Mouse (Mus musculus) layer of hippocampus, adult 8-10 months (tissue): ENCODE data around the gene Mthfsl. TPM values are rescaled to one million over a fixed set of nuclear protein-coding genes. Genes with fewer than 3 reads are reported as not detected.
A peak's percentile ranks its signal among the peaks of the same experiment; 100 is the strongest.
"Not testable (repeated sequence)": the region's sequence is repeated elsewhere in the genome, so short reads cannot be mapped to it uniquely, and the experiment has no call there.

Source experiments
- DNase-seq, 2 experiments: peaks; one replicate each; pipeline ENCODE4 v3.0.0; 2022; ENCODE audit warnings: low spot score in 2 of 2
- total RNA-seq, 4 experiments: library from RNA; stranded (reverse); gene quantifications; 2 replicates each; pipeline ENCODE4 v1.2.4; 2022

The Mthfsl gene
- total RNA-seq, result 10 to 100 TPM; 26.7 to 42.1 (median 33.6) TPM

DNA sequence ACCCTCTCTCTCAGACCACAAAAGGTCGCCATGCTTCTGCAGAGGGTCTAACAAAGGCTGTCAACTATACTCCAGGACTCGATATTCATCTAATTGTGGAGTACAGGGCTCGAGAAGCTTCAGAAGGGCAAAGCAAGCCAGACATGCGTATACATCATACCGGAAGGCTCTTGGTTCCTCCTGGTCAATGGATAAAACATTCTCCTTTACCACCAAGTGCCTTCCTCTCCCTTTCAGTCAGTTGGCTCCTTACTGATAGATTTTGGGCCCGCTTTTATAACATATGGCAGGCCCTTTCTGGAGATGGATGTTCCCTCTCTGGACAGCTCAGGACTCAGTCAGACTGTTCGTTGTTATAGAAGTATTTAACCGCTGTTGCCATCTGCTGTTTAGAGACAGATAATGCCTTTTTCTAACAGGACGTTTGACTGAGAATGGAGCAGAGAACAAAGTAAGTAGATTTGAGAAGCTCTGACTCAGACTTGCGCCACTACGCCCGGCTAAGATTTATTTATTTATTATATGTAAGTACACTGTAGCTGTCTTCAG, at the start of gene Mthfsl:
TSS of gene Mthfsl (minus strand) at position 308 of the 549 bp plus-strand sequence.
- DNase-seq, result peak in 1 of 2 experiments; percentile 41

DNA sequence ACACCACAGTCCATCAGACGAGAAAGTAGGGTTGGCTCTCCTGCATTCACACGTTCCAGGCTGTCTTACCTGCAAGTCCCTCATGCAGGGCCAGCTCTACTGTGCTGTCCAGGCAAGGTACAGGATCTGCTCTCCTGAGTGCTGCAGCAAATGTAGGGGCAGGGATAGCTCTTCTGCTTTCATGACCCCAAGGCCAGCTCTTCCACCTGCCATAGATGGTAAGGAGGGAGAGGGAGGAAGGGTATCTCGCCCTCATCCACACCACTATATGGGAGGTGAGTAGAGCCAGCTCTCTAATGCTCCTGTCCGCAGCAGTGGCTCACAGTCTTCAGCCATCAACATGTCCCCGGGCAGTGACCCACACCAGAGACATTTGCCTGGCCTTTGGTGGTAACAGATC, 49.4 kb upstream of the Mthfsl start:
- DNase-seq, result not testable (repeated sequence)

DNA sequence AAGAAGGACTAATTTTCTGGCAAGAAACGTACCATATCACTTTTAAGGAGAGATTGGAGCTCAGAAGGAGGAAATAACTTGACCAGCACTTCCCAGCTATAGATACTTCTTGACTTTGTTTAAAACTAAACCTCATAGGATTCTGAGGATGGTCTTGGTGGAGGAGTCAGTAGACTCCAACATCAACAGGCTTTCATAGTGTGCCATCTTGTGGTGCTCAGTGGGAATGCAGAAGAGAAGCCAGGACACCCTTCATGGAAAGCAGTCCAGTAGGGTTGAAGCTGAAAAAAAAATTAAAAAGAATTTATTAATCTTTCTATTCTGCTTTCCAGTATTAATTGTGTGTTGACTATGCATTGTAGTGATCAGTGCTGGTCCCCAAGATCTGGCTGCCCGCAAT, 26.6 kb upstream of the Mthfsl start:
- peak in 1 of 2 experiments; percentile 31 for DNase-seq

DNA sequence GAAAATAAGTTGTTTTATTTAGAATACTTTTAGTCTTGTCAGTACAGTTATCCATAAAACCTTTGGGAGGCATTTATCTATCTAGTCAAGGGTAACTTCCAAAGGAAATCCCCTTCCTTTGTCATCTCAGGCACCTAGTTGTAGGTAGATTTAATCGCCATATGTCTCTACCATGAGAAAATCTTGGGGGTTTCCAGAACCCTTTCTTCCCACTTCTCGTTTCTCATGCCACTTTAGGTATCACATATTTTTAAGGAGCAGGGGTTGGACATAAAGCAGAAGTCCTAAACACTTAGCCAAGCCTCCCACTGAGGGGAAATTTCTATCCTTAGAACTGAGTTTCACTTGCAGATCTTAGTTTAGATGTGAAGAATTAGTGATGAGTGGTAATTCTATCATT, 25.9 kb upstream of the Mthfsl start:
- DNase-seq, result not testable (repeated sequence)

DNA sequence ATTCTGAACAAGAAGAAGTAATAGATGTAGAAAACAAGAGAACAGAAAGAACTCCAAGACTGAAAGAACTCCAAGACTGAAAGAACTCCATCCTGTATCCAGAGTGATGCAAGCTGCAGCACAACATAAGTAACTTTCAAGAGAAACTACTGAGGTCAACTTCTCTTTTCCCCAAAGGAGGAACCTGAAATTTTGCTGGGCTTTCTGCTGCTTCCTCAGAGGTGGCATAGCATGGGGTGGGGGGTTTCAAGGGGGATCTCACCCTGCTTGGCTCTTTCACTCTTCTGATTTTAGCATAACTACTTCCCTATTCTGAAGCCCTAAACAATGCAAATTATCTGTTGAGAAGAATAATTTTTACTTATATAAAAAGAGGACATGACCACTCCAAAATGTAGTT, 15.2 kb upstream of the Mthfsl start:
- DNase-seq, result not testable (repeated sequence)

DNA sequence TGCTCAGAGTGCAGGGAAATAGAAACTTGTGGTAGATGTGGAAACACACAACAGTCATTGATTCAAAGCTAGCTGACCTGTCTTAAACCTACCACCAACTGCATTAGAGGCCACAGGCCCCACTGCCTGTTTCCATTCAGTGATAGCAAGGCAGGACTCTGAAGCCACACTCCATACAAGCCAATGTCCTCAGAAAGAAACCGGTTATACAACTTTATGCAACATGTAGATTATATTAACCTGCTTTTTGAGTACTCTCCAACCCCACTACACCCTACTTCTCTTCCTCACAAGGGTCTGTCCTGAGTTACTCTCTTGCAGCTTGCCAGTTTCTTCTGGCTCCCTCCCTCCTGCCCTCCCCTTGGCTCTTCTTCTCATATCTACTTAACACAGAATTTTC, 13.1 kb upstream of the Mthfsl start:
- not testable (repeated sequence) for DNase-seq

DNA sequence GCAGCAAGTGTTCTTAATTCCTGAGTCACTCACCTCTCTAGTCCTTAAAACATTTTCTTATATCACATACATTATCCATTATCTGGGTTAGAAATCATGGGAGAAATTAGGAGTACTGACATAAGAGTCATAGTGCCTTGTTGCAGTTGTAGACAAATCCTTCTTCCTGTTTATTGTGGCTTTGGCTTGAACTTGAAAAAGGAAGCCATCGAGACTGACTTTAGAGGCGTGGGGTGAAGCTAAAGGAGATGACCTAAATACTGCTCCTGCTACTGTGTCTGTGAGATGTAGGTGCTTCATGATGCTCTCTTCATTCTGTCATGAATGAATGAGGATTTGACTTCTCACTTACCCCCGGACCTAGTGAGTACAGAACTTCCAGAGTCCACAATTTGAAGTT, 12.2 kb upstream of the Mthfsl start:
- DNase-seq, result not testable (repeated sequence)

DNA sequence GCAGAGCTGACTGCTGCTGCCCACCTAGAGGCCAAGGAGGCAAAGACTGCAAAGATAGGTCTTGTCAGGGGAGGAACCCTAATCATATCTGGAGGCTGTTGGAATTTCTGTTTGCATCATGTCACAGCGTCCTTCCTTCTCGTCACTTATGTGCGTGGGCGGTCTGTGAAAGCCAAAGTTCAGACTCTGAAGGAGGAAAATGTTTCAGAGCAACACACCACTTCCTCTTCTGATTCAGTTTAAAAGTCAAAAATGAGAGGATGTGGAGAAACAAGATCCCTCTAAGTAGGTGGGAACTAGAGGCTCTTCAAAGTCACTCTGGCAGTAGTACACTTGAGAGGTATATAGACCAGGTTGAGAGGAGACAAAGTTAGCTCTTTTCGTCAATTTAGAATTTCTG, 11.6 kb upstream of the Mthfsl start, which contains the start of gene Bcl2a1d:
TSS of gene Bcl2a1d (minus strand) at position 187 of the 400 bp plus-strand sequence.
- not testable (repeated sequence) for DNase-seq

DNA sequence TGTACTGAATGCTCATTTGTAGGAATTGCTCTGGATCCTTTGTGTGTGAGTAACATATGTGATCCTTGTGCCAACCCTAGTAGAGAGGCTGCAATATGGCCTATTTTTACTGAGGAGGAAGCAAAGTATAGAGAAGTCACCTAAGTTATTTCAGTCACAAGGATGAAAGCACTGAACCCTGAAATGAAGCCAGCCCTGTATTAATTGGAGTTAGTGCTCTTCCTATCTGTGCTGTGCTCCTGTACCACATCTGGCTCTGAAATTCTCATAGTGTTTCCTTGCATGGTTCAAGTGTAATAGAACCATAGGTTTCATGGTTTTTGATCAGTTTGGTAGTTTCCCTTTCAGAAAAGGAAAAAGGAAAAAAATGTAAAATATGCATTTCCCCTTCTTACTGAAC, 8.2 kb upstream of the Mthfsl start:
- not testable (repeated sequence) for DNase-seq

DNA sequence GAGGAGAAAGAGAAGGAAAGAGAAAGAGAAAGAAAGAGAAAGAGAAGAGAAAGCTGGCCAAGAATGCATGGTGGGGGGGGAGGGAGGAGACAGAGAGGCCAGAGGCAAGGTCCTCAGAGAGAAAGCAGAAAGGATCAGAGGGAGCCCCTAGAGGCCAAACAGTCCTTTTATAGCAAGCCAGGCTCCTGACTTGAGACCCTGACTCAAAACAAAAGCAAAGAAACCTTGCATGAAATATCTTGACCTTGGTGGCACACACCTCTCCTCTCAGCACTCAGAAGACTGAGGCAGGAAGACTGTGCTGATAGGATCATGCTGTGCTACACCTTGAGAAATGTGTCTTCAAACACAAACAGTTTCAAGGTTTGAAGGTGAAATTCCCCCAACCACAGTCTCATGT, 1.5 kb upstream of the Mthfsl start:
- DNase-seq, result not testable (repeated sequence)

DNA sequence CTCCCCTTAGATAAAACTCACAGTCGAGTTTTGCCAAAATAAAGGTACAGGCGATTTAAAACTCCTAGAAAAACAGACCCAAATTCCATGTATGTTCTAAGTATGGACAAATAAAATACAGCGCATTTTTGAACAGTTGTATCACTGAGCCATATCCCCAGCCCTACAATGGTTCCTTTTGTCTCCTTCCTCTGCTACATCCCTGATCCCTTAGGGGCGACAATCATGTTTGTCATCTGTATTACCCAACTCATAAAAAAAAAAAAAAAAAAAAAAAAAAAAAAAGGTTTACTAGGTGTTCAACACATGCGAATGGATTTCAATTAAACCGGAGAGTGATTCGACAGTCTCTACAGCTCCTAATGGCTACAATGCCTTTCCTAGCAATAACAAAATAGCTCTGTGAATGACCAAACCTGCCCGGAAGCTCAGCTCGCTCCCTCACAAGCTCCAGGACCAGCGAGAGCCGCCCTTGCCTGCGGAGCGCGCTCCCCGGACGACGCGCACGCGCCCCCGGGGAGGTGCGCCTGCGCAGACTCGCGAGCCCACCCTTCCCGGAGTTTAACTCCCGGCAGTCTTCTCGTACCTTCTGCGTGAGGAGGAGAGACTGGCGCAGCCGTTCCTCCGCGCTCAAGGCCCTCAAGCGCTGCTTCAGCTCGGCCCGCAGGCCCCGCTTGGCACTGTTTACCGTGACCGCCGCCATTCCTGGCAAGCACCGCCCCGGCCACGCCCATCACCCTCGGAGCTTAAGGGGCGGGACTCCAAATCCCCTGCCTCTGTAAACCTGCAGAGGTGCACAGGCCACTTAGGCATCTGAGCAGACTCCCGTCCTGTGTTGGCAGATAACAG, 799 bp downstream of the Mthfsl start:
- peak in 1 of 2 experiments; percentile 43 for DNase-seq

DNA sequence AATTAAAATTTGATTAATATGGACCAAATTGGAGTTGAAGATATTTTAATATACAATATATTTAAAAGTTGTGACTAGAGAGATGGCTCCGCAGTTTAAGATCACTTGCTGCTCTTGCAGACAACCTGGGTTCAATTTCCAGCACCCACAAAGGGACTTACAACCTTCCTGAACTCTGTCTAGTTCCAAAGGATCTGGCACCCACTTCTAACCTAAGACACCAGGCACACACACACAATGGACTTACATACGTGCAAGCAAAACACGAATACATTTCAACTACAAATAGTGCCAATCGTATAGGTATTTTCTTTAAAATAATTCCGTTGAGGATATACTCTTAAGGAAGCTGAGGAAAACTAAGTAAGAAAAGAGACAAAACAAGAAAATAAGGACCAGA, 1.5 kb downstream of the Mthfsl start:
- not testable (repeated sequence) for DNase-seq

DNA sequence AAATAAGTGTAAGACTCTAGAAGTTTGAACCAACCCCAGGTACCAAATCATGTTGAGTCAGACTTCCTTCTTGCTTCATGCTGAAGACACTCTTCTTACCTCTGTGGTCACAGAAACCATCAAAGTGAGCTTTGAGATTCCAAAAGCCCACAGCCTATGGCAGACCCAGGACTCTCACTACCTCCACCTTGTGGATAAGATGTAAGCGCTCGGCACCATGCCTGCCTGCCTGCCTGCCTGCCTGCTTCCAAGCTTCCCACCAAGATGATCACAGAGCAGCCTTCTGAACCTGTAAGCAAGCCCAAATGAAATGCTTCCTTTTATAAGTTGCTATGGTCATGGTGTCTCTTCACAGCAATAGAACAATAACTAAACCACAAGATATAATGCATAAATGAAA, 2.0 kb downstream of the Mthfsl start:
- peak in 1 of 2 experiments; percentile 32 for DNase-seq

DNA sequence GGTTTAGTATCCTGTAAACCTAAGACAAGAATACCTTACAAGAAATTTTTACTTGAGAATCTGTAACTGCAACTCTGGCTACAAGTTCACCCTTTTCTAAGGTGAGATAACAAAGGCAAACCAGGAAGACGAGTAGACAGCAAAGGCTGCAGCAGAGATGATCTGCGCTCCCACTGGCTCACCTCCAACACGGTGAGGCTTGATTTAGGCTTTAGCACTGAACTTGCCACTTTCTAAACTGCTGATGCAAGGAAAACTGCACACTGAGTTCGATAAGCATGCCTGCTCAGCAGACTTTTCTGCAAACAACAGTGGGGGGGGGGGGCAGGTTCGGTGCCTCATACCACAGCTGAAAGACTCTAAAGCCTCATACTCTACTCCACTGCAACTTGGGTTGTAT, 5.6 kb downstream of the Mthfsl start:
- not testable (repeated sequence) for DNase-seq

DNA sequence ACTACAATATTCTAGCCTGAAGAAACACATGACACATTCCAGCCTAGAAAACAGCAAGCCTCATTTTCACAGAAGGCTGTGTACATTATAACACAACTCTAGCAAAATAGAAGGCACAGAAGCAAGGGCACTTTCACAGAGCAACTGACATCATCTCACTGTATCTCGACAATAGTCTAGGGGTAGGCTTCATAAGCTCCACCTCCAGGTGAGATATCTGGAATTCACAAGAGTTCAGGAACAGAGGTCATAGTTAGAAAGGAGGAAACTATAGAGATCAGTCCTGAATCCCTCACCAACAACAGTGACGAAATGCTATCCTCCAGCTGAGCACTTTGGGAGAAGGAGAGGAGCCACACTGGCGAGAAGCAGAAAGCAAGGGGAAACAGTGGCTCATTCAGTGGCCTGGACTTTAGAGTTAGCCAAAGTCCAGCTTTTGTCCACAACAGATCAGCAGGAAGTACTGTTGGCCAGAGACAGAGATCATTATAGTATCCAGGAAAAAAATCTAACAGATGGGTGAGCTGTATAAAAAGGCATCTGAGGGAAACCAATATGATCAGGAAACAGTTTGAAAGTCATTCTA, 7.8 kb downstream of the Mthfsl start:
- DNase-seq, result not testable (repeated sequence)

DNA sequence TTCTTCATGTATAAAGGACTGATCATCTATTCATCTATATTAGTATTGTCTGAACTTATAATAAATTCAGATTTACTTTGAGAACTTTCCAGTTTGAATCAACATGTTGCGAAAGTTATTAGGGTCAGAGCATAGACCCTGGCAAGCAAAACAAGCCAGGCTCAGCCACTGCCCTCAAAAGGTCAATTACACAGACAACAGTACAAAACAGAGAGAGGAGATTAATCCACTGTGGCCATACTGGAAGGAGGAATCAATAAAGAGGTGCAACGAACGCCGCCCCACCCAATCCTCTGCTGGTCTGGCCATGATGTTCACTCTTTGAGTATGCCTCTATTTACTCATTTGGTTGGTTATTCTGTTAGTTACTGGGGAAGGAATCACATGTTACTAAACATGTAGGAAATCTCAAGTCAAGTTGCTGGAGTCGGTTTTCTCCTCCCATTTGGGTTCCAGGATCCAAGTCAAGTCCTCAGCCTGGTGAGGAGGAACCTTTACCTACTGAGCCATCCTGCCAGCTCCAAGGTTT, 9.1 kb downstream of the Mthfsl start:
- not testable (repeated sequence) for DNase-seq

DNA sequence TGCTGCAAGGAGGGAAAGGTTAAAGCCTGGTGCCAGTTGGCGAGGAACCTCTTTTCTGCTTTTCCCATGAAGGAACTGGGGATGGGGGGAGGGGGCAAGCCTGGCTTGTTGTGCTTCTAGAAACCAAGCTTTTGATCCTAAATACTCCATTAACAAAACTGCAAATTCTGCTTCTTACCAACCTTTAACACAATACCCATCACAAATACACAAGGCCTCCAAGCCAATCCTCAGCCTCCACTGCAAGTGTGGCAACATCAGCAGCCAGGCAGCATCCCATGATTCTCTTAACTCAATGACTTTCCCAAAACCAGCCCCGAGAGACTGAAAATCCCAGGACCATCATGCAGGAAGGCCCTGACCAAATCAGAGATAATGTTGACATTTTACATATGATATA, 9.7 kb downstream of the Mthfsl start:
- DNase-seq, result not testable (repeated sequence)

DNA sequence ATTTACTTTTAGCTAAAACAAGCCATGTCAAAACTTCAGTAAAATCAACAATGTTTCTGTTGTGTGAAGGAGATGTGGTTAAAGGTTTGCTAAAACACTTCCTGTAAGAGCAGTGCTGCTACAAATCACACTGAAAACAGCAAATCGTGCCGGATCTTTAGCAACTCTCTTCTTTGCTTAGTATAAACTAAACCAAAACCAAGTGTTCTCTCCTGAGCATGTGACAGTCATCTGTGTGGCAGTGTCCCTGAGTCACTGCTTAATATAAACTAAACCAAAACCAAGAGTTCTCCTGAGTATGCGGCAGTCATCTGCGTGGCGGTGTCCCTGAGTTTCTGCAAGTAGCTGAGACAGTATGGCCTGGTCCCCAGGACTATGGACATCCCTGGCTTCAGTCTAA, 10.3 kb downstream of the Mthfsl start:
- DNase-seq, result not testable (repeated sequence)

DNA sequence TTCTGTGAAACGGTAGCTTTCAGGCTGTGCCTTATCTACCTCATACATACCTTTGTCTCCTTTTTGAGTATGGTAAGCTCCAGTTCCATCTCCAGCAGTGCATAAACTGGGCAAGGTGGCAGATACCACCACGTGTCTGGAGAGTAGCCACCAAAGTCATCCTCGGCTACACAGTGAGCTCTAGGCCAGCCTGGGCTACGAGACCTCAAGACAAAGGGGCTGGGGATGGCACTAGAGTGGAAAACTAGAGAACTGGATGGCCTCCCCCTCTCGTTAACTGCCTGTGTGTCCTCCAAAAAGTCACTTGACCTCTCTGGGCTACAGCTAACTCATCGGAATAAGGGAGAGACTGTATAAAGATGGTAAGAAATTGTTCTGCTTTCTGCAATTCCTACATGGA, 10.8 kb downstream of the Mthfsl start:
- no peak for DNase-seq

DNA sequence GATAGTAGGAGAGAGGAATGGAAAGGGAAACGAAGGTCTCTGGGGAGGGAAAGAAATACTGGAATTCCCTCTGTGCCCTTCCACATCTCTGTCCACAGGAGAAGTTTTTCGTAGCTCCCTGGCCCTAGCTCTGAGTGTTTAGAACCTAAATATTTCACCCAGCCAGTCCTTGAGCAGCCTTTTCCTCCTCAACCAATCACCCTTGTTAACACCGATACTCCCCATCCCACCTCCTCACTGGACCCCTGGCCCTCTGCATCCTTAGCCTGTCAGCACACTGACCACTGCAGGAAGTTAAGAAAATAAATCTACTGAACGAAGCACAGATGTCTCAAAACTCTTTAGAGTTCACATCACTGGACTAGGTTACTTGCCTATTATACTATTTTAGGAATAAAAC, 13.4 kb downstream of the Mthfsl start:
- no peak for DNase-seq

DNA sequence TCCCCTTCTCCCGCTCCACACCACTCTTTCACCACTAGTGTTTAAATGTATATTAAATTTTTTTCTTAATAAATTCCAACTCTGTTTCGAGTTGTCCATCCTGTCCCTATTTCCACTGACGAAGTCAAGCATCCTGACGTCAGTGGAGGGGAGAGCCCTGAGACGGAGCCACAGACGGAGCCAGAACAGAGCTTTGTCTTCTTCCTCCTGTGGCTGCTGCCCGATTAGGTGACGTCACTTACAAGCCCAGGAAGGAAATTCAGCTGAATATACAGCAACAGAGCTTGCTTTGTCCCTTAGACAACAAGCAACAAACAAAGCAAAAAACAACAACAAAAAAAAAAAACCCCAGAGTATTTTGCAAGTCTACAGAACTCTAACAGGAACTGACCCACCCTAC, 14.9 kb downstream of the Mthfsl start:
- not testable (repeated sequence) for DNase-seq

DNA sequence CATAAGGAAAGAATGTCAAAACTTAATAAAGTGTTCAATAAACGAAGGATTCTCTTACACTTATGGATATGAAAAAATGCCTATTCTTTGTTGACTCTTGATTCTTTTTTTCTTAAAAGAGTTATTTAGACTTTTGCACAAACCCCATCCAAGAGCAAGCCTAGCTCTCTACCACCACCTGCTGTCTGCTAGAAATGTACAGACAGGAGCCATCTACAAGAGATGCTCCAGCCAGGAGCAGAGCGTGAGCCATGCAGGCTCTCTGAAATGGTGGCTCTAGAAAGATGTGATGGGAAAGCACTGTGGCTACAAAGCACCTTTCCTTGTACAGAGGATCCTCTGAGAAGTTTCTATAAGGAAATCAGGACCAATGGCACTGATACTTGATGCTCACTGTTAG, 21.4 kb downstream of the Mthfsl start:
- DNase-seq, result not testable (repeated sequence)
